Mouse (Mus musculus): ENCODE data around the gene Tmem178b.

Tmem178b gene

DNA sequence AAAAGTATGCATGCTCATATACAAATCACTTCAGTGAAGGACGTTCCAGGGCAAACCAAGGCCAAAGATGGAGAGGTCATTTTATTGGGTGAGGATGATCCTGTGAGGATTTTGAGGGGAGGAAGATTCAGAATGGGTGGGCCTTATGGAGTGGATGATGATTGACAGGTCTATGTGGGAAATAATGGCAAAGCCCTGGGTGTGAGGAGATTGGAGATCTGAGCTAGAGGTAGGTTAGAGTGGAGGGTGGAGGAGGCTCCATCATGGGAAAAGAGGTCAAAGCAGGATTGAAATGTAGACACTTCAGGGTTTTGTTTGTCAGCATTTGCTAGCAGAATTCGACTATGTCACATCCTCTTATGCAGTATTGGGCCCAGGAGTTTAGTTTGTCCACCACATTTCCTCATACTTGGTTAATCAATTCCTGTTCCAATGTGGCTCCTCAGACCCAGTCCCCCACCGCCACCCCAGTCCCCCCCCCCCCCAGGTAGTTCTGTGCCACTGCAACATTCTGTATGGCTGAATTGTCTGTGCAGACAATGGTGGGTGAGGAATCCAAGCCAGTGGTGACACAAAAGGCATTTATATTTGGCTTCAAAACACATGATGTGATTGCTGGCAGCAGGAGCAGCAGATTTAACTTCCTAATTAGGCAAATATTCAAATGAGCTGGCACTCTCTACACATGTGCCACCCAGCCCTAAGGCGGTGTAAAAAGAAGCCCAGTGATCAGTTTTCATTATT lies 150.7 kb downstream of the Tmem178b start:
- no peak for DNase-seq (ENCODE audit: low read depth, low spot score)
- Histone ChIP-seq H3K36me3 (ENCODE audit: control insufficient read depth, insufficient read depth, low read length, poor library complexity, severe bottlenecking) (no peaks in the 10 kb centered on the region), H3K27me3 (ENCODE audit: control insufficient read depth, insufficient read depth, low read length, poor library complexity, severe bottlenecking) (no peaks in the 10 kb centered on the region)

DNA sequence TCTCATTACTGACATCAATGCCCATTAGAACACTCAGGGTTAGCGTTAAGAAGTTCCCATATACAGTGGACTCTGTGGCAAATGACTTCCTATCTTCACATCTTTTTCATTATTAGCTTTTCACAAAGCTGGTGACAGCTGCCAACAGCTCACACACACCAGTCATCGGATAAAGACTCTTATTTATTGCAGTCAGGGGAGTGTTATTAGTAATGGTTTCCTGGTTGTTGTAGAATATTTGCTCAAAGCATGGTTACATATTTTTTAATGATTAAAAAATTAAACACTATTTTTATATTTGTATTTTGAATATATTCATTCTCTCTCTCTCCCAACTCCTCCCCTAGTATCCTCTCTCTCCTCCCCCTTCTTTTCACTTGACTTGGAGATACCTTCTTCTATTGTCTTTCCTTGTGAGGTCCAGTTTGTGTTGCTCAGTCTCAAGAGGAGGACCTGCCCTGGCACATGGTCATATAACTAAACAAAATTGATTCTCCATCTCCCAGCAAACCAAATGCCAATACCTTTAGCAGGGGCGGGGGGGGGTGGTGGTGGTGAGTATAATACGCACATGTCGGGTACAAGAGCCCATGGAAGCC lies 151.4 kb downstream of the Tmem178b start:
- Histone ChIP-seq H3K27me3 (ENCODE audit: control insufficient read depth, insufficient read depth, low read length, poor library complexity, severe bottlenecking) (no peaks in the 10 kb centered on the region), H3K36me3 (ENCODE audit: control insufficient read depth, insufficient read depth, low read length, poor library complexity, severe bottlenecking) (no peaks in the 10 kb centered on the region)
- DNase-seq (ENCODE audit: low read depth, low spot score), result no peak

DNA sequence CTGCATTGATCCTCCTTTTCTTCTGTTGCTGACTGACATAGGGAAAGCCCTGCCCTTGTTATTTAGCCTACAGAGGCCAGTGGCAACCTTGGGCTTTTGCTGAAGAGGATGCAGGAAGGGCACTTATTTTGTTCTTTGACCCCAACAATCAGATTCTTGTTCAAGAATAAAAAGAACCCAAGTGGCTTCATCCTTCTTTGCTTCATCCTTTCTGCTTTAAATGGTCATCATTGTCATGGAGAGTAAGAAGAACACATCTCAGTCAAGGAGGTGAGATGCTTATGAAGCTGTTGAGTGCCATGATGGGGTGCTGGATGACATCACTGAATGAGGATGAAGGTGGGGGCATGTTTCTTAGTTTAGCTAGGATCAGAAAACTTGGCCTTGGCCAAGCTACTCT lies 159.8 kb downstream of the Tmem178b start:
- no peaks in the 10 kb centered on the region for H3K27me3 ChIP-seq (ENCODE audit: control insufficient read depth, insufficient read depth, low read length, poor library complexity, severe bottlenecking)
- DNase-seq (ENCODE audit: low read depth, low spot score), result no peak
- no peaks in the 10 kb centered on the region for H3K36me3 ChIP-seq (ENCODE audit: control insufficient read depth, insufficient read depth, low read length, poor library complexity, severe bottlenecking)

DNA sequence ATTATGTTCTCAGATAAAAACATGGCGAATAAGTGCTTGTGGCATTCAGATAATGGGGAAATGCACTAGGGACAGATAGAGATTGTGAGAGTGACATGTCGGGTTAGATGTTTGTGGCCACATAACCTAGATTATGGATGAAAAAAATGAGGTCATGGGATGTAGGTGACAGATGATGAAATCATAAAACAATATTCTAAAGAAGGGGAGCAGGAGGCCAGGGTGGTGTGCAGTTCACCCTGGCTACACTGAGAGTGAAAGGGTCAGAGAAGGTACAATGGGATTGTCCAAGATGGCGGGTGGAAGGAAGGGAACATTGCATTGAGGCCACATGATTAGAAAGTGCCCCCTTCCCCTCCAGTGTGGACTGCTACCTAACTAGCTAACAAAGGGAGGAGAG lies 160.9 kb downstream of the Tmem178b start:
- Histone ChIP-seq H3K27me3 (ENCODE audit: control insufficient read depth, insufficient read depth, low read length, poor library complexity, severe bottlenecking) (no peaks in the 10 kb centered on the region), H3K36me3 (ENCODE audit: control insufficient read depth, insufficient read depth, low read length, poor library complexity, severe bottlenecking) (no peaks in the 10 kb centered on the region)
- no peak for DNase-seq (ENCODE audit: low read depth, low spot score)

DNA sequence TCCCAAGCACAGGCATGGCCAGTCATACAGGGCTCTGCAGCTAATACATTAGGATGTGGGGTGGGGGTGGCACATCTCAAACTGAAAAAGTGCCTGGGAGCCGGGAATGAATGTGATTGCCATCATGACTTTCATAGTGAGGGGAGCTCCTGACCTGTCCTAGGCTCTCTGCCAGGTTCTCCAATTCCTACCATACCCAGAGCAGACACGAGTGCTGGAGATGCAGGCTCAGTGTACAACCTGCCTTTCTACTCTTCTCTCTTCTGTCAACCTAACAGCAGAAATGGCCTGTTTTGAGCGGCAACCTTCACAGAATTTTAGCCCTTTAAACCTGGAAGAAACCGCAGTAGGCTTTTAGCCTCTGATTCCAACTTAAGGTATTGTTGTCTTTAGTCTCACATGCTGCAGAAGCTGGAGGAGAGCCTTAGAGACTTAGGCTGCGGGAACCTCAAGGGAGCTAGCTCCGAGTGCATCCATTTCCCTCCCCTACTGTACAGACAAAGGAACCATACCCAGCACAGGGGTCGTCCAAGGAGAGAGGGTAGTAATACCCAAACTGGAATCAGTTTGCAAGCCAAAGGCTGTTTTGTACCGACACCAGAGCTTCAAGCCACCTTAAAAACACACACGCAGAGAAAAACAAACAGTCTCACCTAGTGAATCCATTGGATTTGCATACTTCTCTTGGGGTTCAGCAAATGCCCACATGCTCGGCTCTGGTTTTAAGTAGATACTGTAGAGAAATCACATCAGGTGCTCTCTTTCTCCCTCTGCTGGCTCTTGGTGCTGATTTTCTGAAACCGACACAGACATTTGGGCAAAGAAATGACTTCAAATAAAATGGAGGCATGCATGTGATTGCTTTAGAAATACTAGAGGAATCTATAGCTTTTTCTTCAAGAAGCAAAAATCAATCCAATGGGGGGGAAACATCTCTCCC lies 176.2 kb downstream of the Tmem178b start:
- Histone ChIP-seq H3K27me3 (ENCODE audit: control insufficient read depth, insufficient read depth, low read length, poor library complexity, severe bottlenecking) (no peaks in the 10 kb centered on the region), H3K36me3 (ENCODE audit: control insufficient read depth, insufficient read depth, low read length, poor library complexity, severe bottlenecking) (no peaks in the 10 kb centered on the region)
- DNase-seq (ENCODE audit: low read depth, low spot score), result no peak

DNA sequence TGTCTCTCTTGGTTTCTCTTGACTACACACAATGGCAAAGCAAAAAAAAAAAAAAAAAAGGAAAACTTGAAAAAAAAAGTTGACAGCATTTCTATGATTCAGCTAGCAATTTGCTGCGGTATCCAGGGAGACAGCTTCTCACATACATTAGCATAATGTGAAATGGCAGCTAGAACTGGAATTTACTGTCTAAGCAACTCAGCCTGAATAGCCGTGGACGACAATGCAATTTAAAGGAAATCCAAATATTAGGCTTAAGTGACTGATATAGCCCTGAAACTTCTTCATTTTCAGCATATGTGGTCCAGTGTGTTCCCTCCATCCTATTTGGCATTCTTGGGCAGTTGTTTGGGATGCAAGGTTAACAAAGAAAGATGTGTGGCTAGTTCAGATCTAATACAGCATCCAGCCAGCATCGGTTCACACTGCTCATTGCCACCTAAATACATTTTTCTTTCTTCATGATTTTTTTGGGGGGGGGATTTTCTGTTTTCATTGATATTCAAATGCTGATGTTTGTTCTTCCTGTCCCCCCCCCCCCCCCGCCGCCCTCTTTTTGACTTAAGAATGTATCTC lies 176.9 kb downstream of the Tmem178b start:
- DNase-seq (ENCODE audit: low read depth, low spot score), result no peak
- H3K36me3 ChIP-seq (ENCODE audit: control insufficient read depth, insufficient read depth, low read length, poor library complexity, severe bottlenecking), result no peaks in the 10 kb centered on the region
- H3K27me3 ChIP-seq (ENCODE audit: control insufficient read depth, insufficient read depth, low read length, poor library complexity, severe bottlenecking), result no peaks in the 10 kb centered on the region

DNA sequence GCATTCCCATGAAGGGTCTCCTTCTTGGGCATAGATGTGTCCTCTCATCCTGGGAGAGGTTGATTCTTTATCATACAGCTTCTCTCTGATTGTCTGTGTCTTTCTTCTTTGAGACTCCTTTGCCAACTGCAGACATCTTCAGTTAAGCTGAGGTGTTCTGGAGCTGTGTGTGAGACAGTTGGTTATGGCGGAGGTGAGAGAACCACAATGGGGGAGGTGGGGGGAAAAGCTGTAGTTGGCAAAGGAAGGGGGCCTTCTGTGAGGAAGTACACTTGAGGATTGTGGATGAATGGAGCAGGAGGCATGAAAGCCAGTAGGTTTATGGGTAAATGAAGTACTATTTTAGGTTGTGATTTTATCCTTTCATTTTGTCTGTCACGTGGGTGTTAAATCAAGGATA lies 178.6 kb downstream of the Tmem178b start:
- no peak for DNase-seq (ENCODE audit: low read depth, low spot score)
- Histone ChIP-seq H3K36me3 (ENCODE audit: control insufficient read depth, insufficient read depth, low read length, poor library complexity, severe bottlenecking) (no peaks in the 10 kb centered on the region), H3K27me3 (ENCODE audit: control insufficient read depth, insufficient read depth, low read length, poor library complexity, severe bottlenecking) (no peaks in the 10 kb centered on the region)

DNA sequence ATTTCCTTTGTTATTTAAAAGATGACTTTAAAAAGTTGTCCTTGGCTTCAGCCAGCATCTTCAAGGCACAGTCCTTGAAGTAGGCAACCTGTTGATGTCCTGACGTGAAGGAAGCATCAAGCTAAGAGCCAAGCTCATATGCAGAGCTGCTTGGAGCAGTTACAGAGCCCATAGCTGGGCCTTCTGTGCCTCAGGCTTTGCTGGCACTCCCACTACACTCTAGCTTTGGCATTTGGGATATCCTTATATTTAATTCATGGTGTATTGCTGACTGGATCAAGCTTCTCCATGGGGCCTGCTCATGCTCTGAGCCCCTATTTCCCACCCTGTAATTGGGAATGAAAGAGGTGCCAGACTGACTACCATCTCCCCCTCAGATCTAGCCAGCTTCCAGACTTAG lies 179.5 kb downstream of the Tmem178b start:
- Histone ChIP-seq H3K27me3 (ENCODE audit: control insufficient read depth, insufficient read depth, low read length, poor library complexity, severe bottlenecking) (no peaks in the 10 kb centered on the region), H3K36me3 (ENCODE audit: control insufficient read depth, insufficient read depth, low read length, poor library complexity, severe bottlenecking) (no peaks in the 10 kb centered on the region)
- no peak for DNase-seq (ENCODE audit: low read depth, low spot score)

DNA sequence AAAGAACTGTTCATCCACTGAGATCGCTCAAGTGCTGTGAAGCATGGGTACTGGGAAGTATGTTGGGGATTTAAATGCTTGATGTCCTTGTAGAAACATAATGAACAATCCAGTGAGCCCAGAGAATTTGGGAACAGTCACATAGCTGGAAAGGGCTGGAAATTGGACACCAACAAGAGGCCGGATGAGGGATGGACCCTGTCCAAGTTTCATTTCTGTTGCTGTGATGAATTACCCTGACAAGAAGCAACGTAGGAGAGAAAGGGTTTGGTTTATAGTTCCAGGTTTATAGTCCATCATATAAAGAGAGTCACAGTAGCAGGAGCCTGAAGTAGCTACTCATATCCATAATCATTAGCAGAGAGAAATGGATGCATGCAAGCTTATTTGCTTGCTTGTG lies 186.4 kb downstream of the Tmem178b start:
- Histone ChIP-seq H3K36me3 (ENCODE audit: control insufficient read depth, insufficient read depth, low read length, poor library complexity, severe bottlenecking) (no peaks in the 10 kb centered on the region), H3K27me3 (ENCODE audit: control insufficient read depth, insufficient read depth, low read length, poor library complexity, severe bottlenecking) (no peaks in the 10 kb centered on the region)
- no peak for DNase-seq (ENCODE audit: low read depth, low spot score)

DNA sequence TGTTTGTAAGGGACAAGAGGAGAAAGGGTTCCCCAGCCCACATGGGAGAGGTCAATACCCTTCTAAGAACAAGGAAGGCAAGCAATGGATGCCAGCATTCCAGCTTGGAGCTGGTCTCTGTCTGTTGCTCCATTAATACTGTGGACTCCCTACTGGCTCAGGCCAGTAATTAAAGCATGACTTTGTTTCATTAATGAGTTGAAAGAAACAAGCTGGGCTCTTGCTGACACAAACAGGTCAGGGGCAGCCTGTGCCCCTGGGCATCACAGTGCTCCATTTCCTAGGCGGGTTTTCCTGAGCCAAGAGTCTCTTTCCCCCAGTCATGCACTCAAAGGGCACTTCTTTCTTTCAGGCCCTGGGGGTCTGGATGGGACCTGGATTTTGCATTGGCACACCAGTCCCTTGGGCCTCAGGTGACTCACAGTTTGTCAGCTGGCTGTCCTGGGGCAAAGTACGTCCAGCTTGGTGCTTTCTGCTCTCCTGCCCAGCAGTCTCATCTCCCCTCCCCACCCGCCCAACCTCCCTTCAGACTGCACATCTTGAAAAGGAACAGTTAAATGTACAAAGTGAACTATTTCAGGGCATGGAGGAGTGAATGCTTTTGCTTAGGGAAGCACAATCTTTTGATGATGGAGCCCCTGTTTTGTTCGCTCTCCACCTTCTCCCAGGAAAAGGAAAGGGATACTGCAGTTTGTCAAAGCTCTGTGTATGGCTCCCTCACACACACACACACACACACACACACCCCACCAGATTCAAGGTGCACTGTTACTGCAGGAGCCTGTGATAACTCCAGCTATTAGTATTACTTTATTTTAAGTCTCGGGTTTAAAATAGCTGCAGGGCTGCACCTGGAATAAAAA lies 188.5 kb downstream of the Tmem178b start:
- no peak for DNase-seq (ENCODE audit: low read depth, low spot score)
- Histone ChIP-seq H3K36me3 (ENCODE audit: control insufficient read depth, insufficient read depth, low read length, poor library complexity, severe bottlenecking) (no peaks in the 10 kb centered on the region), H3K27me3 (ENCODE audit: control insufficient read depth, insufficient read depth, low read length, poor library complexity, severe bottlenecking) (no peaks in the 10 kb centered on the region)

DNA sequence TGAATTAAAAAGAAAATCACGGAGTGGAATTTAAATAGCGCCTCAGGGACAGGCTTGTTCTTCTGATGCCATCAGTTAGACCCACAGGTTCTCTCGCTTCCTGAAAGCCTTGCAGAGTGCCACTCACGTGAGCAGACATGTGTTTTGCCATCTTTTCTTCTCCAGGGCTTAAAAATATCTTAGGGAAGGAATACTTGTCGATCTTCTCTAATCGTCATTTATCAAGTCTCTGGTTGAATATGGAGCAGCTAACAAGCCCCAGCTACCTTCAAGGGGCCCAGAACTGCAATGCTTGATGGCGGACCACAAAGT lies 189.1 kb downstream of the Tmem178b start:
- no peak for DNase-seq (ENCODE audit: low read depth, low spot score)
- no peaks in the 10 kb centered on the region for H3K36me3 ChIP-seq (ENCODE audit: control insufficient read depth, insufficient read depth, low read length, poor library complexity, severe bottlenecking)
- H3K27me3 ChIP-seq (ENCODE audit: control insufficient read depth, insufficient read depth, low read length, poor library complexity, severe bottlenecking), result no peaks in the 10 kb centered on the region

DNA sequence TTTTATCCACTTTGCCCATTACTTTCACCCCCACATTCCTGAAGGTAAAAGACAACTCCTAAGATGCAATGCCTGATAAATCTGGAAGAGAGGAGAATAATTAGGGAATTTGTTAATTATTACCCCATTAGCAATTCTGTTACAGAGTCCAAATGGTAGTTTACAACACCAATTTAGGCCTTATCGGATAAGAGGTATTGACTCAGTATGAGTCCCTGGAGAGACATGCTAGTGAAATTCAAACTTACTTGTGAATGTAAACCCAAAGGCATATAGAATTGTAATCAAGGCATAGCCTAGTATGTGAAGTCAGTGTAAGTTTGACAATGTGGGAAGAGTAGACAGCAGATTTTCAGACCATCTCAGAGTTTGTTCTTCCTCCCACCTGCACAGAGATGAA lies 190.4 kb downstream of the Tmem178b start:
- H3K27me3 ChIP-seq (ENCODE audit: control insufficient read depth, insufficient read depth, low read length, poor library complexity, severe bottlenecking), result no peaks in the 10 kb centered on the region
- no peak for DNase-seq (ENCODE audit: low read depth, low spot score)
- no peaks in the 10 kb centered on the region for H3K36me3 ChIP-seq (ENCODE audit: control insufficient read depth, insufficient read depth, low read length, poor library complexity, severe bottlenecking)

DNA sequence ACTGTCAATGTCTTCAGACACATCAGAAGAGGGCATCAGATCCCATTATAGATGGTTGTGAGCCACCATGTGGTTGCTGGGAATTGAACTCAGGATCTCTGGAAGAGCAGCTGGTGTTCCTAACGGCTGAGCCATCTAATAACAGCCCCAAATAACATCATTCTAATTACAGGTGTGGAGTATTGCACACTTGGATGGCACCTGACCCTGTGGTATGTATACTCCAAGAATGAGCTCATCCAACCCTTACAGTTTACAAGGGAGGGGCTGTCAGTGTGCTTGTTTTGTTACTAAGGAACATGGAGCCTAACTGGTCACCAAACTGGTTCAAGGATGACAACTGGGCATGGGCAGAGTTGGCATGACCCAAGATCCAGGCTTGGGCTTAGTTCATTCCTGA lies 190.8 kb downstream of the Tmem178b start:
- DNase-seq (ENCODE audit: low read depth, low spot score), result no peak
- Histone ChIP-seq H3K36me3 (ENCODE audit: control insufficient read depth, insufficient read depth, low read length, poor library complexity, severe bottlenecking) (no peaks in the 10 kb centered on the region), H3K27me3 (ENCODE audit: control insufficient read depth, insufficient read depth, low read length, poor library complexity, severe bottlenecking) (no peaks in the 10 kb centered on the region)

DNA sequence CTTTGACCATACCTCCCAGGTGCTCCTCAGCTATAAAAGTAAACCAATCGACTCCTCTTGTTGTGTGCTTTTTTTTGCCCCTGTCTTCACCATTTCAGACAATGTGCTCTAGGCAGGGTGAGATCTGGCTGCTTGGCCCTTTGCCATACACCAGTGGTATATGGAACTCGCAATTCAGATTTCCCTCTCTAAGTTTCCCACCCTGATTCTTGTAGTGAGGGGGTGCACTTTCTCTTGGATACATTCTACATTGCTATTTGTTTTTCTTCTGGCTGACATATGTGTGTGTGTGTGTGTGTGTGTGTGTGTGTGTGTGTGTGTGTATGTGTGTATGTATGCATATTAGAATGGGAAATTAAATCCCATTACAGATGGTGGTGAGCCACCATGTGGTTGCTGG lies 191.3 kb downstream of the Tmem178b start:
- no peaks in the 10 kb centered on the region for H3K27me3 ChIP-seq (ENCODE audit: control insufficient read depth, insufficient read depth, low read length, poor library complexity, severe bottlenecking)
- no peak for DNase-seq (ENCODE audit: low read depth, low spot score)

More for the DNA sequence above, 191.3 kb downstream of the Tmem178b start:
- no peaks in the 10 kb centered on the region for H3K36me3 ChIP-seq (ENCODE audit: control insufficient read depth, insufficient read depth, low read length, poor library complexity, severe bottlenecking)

Measured in splenic B cell, adult 2 months (primary cell).